Mouse (Mus musculus) hindbrain, embryonic 12.5 days (tissue): ENCODE results near the gene Crls1. TPM values are rescaled to one million over a fixed set of nuclear protein-coding genes. Genes with fewer than 3 reads are reported as not detected.

ENCODE experiments used
- ATAC-seq: fragments of 200-750 bp; cut with Nextera tagmentation; 2 replicates; pipeline ENCODE4 v1.8.0; 2017; ENCODE audit warnings: moderate TSS enrichment; ENCODE audit not compliant: low FRiP score
- H3K27ac ChIP-seq: fragments of 300-500 bp; sonication (generic); 2 replicates; pipeline ENCODE4 v1.5.1; 2016; ENCODE audit warnings: mild to moderate bottlenecking
- H3K27me3 ChIP-seq: fragments of 300-500 bp; sonication (generic); 2 replicates; pipeline ENCODE4 v1.6.1; 2016; ENCODE audit warnings: mild to moderate bottlenecking
- H3K36me3 ChIP-seq: fragments of 300-500 bp; sonication (generic); 2 replicates; pipeline ENCODE4 v1.6.1; 2016; ENCODE audit warnings: mild to moderate bottlenecking
- H3K4me1 ChIP-seq: fragments of 300-500 bp; sonication (generic); 2 replicates; pipeline ENCODE4 v1.6.1; 2016
- H3K4me2 ChIP-seq: fragments of 300-500 bp; sonication (generic); replicated peaks from 2 replicates; pipeline ENCODE4 v1.6.1; 2016; ENCODE audit warnings: mild to moderate bottlenecking
- H3K4me3 ChIP-seq: fragments of 300-500 bp; sonication (generic); 2 replicates; pipeline ENCODE4 v1.5.1; 2016; ENCODE audit warnings: mild to moderate bottlenecking
- H3K9ac ChIP-seq: fragments of 300-500 bp; sonication (generic); 2 replicates; pipeline ENCODE4 v1.6.1; 2016; ENCODE audit warnings: mild to moderate bottlenecking, moderate library complexity
- H3K9me3 ChIP-seq: fragments of 300-500 bp; sonication (generic); replicated peaks from 2 replicates; pipeline ENCODE4 v1.6.1; 2016; ENCODE audit warnings: mild to moderate bottlenecking
- WGBS: fragments of 180-500 bp; shearing (Covaris S2); methylation state at CpG from one replicate; pipeline ENCODE4 v1.1.7; 2016; 5-methylcytosine and 5-hydroxymethylcytosine counted together
- polyA plus RNA-seq: library from polyadenylated mRNA; unstranded; fragments of >200 nt; fragmentation: Nextera tagmentation; extraction: Ambion mirVana; gene quantifications from 2 replicates; pipeline ENCODE4 v1.2.1, GENCODE M21; 2016

Gene Crls1
- polyA plus RNA-seq, 1 experiment from 2014 or later = 30.2 TPM

DNA sequence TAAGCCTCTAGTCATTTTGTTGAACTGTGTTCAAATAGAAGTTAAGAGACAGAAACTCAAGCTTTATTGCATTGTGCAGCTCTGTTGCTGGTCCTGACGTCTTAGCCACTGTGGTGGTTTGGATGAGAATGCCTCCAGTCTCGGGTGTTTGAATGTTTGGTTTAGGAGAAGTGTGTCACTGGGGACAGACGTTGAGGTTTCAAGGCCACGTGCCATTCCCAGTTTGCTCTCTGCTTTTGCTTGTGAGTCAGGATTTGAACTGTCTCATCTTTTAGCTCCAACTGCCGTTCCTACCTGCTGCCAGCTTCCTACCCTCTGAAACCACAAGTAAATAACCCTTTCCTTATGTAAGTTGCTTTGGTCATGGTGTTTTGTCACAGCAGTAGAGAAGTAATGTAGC lies 21.1 kb downstream of the Crls1 start:
- Histone ChIP-seq H3K27me3 (no peaks in the 10 kb centered on the region), H3K27ac (no peak overlapping the region), H3K9ac (no peak overlapping the region), H3K4me1 (no peaks in the 10 kb centered on the region), H3K4me2 (no peak overlapping the region), H3K36me3 (peaks cover 21% of the 10 kb centered on the region; the same call in 1 of the 2 replicates), H3K9me3 (no peaks in the 10 kb centered on the region), H3K4me3 (no peak overlapping the region)
- ATAC-seq = no peak
- WGBS = 85% methylated on average over 5 of the region's 5 CpGs

DNA sequence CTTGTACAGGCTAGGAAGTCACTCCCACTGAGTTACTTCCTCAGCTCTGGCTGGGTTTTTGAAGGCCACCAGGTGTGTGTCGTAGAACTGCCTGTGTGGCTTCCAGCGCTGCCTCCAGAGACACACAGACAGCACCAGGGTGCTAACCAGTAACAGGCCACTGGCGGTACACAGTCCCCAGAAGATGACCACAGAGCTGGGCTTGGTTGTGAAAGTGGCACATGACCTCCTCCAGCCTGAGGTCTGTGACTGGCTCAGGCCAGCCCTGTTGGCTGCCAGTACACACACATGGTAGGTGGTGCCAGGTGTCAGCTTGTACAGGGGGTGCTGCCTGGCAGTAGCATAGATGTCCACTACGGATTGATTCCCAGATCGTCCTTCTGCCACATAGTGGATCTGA lies 23.2 kb downstream of the Crls1 start:
- Histone ChIP-seq H3K9ac (no peak overlapping the region), H3K27me3 (no peaks in the 10 kb centered on the region), H3K4me1 (no peaks in the 10 kb centered on the region), H3K9me3 (no peaks in the 10 kb centered on the region), H3K4me3 (no peak overlapping the region), H3K4me2 (no peak overlapping the region), H3K27ac (no peak overlapping the region), H3K36me3 (peaks cover 16% of the 10 kb centered on the region; the same call in 1 of the 2 replicates)
- ATAC-seq = no peak
- 90% methylated on average over 5 of the region's 5 CpGs for WGBS

- Histone ChIP-seq H3K4me2 (no peak overlapping the region), H3K9me3 (no peaks in the 10 kb centered on the region), H3K9ac (no peak overlapping the region), H3K27me3 (no peaks in the 10 kb centered on the region), H3K4me3 (no peak overlapping the region), H3K4me1 (no peaks in the 10 kb centered on the region), H3K36me3 (peaks cover 13% of the 10 kb centered on the region; the same call in 1 of the 2 replicates), H3K27ac (no peak overlapping the region)
- no peak for ATAC-seq
- WGBS = 82% methylated on average over 4 of the region's 4 CpGs
Measured at GRCm38 (mm10) chr2:132870286-132870685, 23.8 kb downstream of the Crls1 start.

DNA sequence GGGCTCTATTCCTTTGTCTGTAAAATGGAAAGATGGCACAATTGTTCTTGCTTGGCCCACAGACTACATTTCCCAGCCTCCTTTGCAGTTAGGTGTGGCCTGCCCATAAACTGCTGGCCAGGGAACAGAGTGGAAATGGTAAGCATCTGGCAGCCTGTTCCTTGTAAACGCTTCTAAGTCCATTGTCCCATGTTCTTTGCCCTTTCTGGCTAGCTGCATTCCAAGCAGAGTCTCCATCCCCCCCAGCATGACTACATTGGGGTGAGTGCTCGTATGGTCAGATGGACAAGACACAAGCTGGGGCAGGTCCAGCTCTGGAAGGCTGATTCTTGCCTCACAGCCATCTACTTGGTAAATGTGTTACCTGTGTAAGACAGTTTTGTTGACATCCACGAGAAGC lies 25.2 kb downstream of the Crls1 start:
- no peaks in the 10 kb centered on the region for H3K27me3 ChIP-seq
- H3K4me3 ChIP-seq = no peak overlapping the region
- H3K9ac ChIP-seq = no peak overlapping the region
- 0 out of 2 replicates have a peak, but pooled peaks cover 8% of the 10 kb centered on the region for H3K36me3 ChIP-seq
- 79% methylated on average over 3 of the region's 3 CpGs for WGBS
- H3K27ac ChIP-seq = no peak overlapping the region
- ATAC-seq = no peak
- H3K4me2 ChIP-seq = no peak overlapping the region
- H3K9me3 ChIP-seq = no peaks in the 10 kb centered on the region
- no peaks in the 10 kb centered on the region for H3K4me1 ChIP-seq

DNA sequence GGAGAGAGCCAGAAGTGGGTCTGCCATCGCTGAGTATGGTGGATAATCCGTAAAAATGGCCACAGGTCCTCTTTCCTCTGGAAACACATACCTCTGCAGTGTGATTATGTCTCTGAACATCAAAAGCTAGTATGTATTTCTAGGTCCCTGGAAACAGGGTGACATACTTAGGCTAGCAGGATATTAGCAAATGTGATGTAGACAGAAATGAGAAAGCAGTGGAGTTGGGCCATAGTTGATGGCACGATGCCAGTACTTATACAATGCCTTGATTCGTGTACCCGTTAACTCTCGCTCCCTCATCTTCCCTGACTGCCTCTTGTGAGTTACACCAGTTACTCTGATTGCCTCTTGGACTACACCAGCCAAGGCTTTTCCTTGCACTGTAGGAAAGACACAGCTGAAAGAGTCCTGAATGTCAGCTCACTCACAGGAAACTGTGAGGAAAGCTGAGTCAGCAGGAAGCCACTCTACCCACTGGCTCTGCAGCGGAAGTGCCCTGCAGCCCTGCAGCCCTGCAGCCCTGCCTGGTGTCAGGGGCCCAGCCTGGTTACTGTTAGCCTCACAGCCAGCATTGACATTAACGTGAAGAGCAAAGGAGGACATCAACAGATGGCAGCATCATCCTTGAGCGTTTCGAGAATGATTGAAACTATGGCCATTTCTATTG lies 27.3 kb downstream of the Crls1 start:
- ATAC-seq = no peak
- Histone ChIP-seq H3K27me3 (peaks cover 13% of the 10 kb centered on the region), H3K4me2 (no peak overlapping the region), H3K4me3 (no peak overlapping the region), H3K27ac (no peak overlapping the region), H3K9me3 (no peaks in the 10 kb centered on the region), H3K4me1 (peaks cover under 1% of the 10 kb centered on the region), H3K9ac (no peak overlapping the region), H3K36me3 (no peaks in the 10 kb centered on the region)
- WGBS = 82% methylated on average over 10 of the region's 10 CpGs

DNA sequence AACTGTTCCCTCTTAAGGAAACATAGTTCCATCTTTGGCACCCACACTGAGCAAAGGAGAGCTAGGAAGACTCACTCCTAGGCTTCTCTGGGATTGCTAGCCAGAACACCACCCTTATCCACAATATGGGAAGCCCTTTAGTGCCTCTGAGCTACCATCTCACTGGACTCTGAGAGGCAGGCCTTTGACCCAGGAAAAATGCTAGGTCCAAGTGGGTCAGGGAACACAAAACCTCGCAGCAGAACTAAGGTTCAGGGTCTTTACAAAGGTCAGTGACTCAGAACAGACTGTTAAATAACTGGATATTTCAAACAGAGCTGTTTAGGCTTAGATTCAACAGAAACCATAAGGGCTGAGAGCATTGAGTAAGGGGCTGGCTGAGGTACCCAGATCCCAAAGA lies 30.5 kb downstream of the Crls1 start:
- H3K9ac ChIP-seq = no peak overlapping the region
- peaks cover 42% of the 10 kb centered on the region for H3K27me3 ChIP-seq
- WGBS = 63% methylated on average over 1 of the region's 1 CpGs
- no peak overlapping the region for H3K27ac ChIP-seq
- peaks cover 23% of the 10 kb centered on the region for H3K4me1 ChIP-seq
- no peak overlapping the region for H3K4me2 ChIP-seq
- H3K36me3 ChIP-seq = no peaks in the 10 kb centered on the region
- H3K9me3 ChIP-seq = no peaks in the 10 kb centered on the region
- no peak overlapping the region for H3K4me3 ChIP-seq
- no peak for ATAC-seq

GRCm38 (mm10) chr2:132879261-132880044 lies 33.0 kb downstream of the Crls1 start:
- Histone ChIP-seq H3K9me3 (no peaks in the 10 kb centered on the region), H3K4me2 (peak overlapping the region; percentile 98), H3K36me3 (no peaks in the 10 kb centered on the region), H3K27ac (no peak overlapping the region), H3K4me1 (peaks cover 23% of the 10 kb centered on the region), H3K27me3 (peaks cover 42% of the 10 kb centered on the region), H3K9ac (peak overlapping the region; percentile 59), H3K4me3 (peak overlapping the region; percentile 58)
- ATAC-seq = peak; percentile 82
- WGBS = under 1% methylated on average over 58 of the region's 58 CpGs

DNA sequence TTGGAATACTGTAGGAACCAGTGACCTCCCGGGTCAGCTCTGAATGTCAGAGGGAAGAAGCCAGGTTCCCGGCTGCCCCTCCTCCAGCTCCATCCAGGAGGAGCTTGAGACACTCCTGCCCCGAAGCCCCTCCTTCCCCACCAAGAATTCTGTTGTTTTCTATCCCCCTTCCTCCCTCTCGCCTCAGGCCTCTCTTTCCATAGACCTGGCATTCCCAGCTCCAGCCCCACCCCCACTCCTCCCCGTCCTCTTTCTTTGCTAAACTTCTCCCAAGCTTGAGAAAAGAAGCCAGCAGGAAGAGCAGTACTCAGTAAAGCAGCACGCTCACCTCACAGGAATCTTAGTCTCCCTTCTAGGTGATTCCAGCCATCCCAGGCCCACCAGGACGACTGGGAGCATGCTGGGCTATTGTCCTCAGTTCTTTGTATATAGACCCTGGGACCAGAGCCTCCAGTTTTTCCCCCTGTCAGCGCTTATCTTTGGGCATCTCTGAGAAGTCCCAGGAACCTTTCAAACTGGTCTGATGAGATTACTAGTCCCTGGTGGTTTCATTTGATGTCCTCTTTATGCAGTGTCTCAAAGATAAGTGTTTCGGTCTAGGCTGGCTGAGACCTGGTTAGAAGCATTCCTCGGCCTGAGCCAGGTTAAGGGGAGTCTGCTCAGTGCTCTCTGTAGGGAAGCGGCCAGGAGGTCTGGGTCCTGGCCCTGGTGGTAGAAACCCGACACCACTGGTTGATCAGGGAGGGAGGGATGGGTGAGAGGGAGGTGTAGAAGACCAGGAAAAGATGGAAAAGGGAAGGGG lies 34.6 kb downstream of the Crls1 start, which contains the start of gene Lrrn4:
Lrrn4 (minus strand) TSS at position 48 of the 802 bp plus-strand sequence.
- Histone ChIP-seq H3K9ac (peak within 1 kb of the TSS; percentile 59; the same call in 1 of the 2 replicates), H3K4me3 (peak within 1 kb of the TSS; percentile 58), H3K9me3 (no peaks in the 10 kb centered on the region), H3K27ac (no peak within 1 kb of the TSS), H3K4me2 (peak within 1 kb of the TSS; percentile 98), H3K27me3 (peaks cover 42% of the 10 kb centered on the region), H3K36me3 (no peaks in the 10 kb centered on the region), H3K4me1 (peaks cover 23% of the 10 kb centered on the region)
- 0 out of 2 replicates have a peak, but pooled peaks have one; percentile 11 for ATAC-seq
- WGBS = 5% methylated on average over 12 of the region's 12 CpGs

DNA sequence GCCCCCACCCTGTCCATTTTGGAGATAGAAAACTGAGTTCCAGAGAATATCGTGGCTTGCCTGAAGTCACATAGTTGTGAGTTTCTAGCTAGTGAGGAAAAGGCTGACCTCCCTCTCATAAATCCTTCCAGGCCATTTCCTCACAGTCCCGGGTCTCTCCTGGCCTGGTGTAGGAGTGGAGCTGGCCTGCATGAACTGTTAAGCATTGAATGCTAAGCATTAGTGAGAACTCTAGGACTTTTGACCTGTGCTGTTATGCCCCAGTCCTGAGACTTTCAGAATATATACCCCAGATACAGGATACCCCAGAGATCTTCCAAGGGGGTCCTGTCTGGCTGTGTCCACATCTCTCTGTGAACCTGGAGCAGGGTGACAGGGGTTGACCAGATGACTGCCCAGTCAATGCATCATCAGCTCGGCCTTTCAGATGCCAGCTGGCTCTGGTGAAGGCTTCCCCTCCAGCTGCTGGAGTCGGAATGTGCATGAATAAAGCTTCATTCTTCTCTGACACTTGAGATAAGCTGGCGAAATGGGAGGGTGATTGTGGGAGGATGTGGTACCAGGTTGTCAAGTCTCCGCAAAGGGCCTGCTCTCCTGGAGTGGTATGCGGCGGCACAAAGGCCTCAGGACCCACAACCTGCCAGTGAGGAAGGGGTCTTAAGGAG lies 38.0 kb downstream of the Crls1 start:
- 76% methylated on average over 8 of the region's 8 CpGs for WGBS
- H3K36me3 ChIP-seq = no peaks in the 10 kb centered on the region
- ATAC-seq = no peak
- peaks cover 23% of the 10 kb centered on the region for H3K27me3 ChIP-seq
- peaks cover 17% of the 10 kb centered on the region for H3K4me1 ChIP-seq
- no peak overlapping the region for H3K27ac ChIP-seq
- no peak overlapping the region for H3K4me2 ChIP-seq
- no peak overlapping the region for H3K9ac ChIP-seq
- H3K4me3 ChIP-seq = no peak overlapping the region
- no peaks in the 10 kb centered on the region for H3K9me3 ChIP-seq

DNA sequence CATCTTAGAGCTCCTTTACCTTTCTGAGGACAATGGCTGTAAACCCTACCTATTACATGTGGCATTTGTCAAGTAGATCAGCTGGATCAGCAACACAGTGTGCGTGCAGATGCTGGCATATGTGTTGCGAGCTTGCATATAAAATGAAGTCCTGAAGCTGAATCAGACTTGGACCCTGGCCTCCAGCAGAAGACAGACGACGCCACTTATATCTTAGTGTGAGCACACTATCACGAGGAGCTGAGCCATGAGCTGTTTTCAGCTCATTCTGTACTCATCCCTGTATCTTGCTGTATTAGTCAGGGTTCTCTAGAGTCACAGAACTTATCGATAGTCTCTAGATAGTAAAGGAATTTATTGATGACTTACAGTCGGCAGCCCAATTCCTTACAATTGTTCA lies 38.8 kb downstream of the Crls1 start:
- Histone ChIP-seq H3K27ac (no peak overlapping the region), H3K9ac (no peak overlapping the region), H3K4me2 (no peak overlapping the region), H3K27me3 (peaks cover 14% of the 10 kb centered on the region), H3K36me3 (no peaks in the 10 kb centered on the region), H3K4me1 (0 out of 2 replicates have a peak, but pooled peaks cover 10% of the 10 kb centered on the region), H3K4me3 (no peak overlapping the region), H3K9me3 (no peaks in the 10 kb centered on the region)
- 90% methylated on average over 7 of the region's 7 CpGs for WGBS
- no peak for ATAC-seq

- Histone ChIP-seq H3K36me3 (no peaks in the 10 kb centered on the region), H3K27me3 (no peaks in the 10 kb centered on the region), H3K9ac (no peak overlapping the region), H3K4me1 (no peaks in the 10 kb centered on the region), H3K4me2 (no peak overlapping the region), H3K27ac (no peak overlapping the region), H3K4me3 (no peak overlapping the region), H3K9me3 (no peaks in the 10 kb centered on the region)
- 92% methylated on average over 5 of the region's 5 CpGs for WGBS
- ATAC-seq = no peak
Measured at GRCm38 (mm10) chr2:132893826-132894225, 47.4 kb downstream of the Crls1 start.

DNA sequence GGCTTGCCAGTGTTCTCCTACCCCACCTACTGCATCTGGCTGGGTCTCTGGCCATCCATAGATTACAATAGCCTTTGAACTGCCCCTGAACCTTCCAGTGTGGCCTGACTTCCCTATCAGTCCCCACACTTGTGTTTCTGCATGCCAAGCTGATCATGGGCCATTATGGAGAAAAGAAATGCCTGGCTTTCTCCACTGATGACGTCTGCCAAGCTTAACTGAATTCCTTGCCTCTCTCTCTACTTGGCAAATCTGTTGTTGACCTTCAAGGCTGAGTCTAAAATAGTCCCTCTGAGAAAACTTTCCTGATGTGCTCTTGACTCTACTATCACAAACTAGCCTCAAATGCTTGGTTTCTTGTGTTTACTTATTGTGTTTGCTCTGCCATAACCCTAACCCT lies 51.7 kb downstream of the Crls1 start:
- Histone ChIP-seq H3K4me2 (no peak overlapping the region), H3K36me3 (no peaks in the 10 kb centered on the region), H3K27ac (no peak overlapping the region), H3K9me3 (no peaks in the 10 kb centered on the region), H3K4me3 (no peak overlapping the region), H3K27me3 (no peaks in the 10 kb centered on the region), H3K9ac (no peak overlapping the region), H3K4me1 (no peaks in the 10 kb centered on the region)
- WGBS = 57% methylated on average over 1 of the region's 1 CpGs
- no peak for ATAC-seq
